Mouse (Mus musculus) hindlimb bud, embryonic 11.5 days (tissue): ENCODE data around the gene Ndufa4l2.

Source experiments
- DNase-seq: peaks from one replicate; pipeline ENCODE4 v3.0.0-alpha.2; 2012; ENCODE audit warnings: low read depth, low spot score; ENCODE audit errors: extremely low spot score

Ndufa4l2 gene

DNA sequence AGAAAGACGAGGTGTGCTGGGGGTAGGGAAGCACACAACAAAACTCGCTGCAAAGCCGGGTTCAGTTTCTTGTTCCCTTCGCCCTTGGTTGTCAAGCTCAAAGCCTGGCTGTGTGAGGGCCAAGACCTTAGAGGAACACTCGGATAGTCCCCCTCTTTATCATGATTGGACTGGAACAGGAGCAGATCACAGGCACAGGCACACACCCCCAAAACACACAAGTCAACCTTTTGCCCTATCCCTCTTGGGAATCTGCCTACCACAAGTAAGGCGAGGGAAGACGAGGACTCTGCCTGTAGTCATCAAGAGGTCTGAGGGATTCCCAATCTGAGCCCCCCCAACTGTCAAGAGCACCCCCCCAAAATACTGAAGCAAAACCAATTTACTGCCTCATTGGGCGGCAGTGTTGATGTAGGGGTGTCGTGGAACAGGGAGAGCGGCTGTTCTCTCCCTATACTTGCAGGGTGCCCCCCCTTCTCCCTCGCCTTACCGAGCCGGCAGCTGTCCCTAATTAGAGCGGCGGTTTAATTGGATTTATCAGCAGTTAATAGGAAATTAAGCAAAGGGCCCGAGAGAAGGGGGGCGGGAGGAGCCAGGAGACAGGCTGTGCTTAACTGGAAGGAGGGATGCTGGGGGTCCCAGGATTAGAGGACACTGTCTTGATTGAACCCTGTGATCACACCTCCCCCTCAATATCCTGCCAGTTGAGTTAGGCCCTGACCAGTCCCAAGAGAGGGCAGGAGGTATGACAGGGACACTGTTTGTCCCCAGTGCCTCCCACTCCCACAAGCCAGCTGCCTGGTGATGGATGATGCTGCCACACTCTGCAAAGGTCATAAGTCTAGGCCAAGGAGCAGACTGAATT is 4.7 kb upstream of the Ndufa4l2 start:
- no peak for DNase-seq

DNA sequence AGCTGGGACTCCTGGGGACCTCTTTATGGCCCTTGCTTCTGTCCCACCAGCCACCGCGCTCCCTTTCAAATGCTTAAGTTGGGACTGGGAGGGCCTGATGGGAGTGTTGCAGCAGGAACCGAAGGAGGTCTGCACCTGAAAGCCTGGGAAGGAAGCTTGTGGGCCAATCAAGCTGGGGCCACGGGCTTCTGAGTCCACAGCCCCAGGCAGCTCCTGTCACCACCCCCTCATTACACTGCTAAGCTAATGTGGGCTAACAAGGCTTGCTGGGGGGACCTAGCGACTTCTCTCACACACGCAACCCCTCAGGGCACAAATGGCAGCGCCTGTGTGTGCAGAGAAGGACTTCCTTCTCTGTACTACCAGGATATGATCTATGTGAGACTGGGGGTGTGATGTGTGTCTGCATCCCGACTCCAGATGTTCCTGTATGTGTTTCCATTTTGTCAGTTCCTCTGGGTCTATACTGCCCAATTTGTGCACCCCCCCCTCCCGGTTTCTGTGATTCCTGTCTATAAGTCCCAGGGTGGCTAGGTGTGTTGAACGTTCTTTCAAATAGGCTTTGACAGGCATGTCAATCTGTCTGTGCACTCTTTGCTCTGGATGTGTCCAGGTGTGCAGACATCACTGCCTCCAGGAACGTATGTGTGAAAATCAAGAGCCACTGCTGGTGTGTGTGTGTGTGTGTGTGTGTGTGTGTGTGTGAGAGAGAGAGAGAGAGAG is 3.7 kb upstream of the Ndufa4l2 start:
- no peak for DNase-seq

DNA sequence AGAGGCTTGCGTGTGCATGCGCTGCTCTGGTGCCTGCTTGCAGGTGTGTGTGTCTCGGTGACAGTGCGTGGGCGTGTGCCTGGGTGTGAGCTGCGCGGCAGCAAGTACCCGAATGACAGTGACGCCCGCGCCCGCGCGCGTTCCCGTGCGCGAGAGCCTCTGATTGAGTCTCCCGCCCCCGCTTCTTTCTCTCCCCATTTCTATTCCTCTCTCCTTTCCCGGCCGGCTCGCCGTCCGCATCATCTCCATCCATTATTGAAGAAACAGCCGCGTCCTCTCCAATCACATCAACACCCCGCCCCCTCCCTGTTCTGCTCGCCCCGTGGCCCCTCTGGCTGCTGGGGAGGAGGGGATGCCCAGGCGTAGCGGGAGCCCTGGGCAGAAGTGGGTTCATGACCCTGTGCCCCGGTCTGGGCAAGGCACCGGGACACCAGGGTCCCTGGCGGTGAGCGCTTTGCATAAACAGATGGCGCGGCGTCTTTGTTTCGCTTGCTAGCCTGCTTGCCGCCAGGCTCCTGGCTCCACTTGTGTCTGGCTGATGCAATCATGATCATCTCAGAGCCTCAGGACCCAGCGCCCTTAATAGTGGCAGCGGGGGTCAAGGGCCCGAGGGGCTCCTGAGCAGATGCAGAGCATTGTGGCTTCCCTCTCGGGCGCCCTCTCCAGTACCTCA is 3.0 kb upstream of the Ndufa4l2 start:
- DNase-seq = no peak

DNA sequence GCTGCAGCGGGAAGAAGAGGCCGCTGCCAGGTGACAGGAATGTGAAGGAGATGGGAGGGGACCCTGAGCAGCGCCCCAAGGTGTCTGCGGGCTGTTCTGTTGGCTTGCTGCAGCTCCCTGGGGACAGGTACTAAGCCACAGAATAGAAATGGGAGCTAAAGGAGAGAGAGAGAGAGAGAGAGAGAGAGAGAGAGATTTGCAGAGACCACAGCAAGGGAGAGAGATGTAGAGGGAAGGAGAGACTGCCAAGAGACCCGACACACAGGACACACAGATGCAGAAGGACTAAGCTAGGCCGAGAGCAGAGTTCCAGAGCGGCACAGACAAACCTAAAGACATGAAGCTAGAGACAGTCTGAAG is 2.5 kb upstream of the Ndufa4l2 start:
- DNase-seq = no peak

DNA sequence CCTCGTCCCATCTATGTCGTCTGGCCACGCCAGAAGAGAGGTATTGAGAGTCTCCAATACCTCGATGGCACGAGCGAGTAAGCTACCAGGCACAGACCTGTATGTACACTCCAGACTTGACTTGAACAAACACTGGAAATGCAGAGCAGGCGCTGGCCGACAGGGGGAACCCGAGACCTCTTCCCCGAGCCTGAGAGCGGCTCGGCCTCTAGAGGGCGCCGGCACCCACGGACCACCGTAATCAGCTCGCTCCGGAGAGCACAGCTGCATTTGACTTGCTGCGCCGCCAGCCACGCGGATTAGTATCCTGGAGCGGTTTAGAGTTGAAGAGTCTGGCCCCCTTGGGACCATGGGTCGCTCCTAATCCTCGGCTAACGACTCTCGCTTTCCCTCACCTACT is 2.0 kb upstream of the Ndufa4l2 start:
- no peak for DNase-seq

DNA sequence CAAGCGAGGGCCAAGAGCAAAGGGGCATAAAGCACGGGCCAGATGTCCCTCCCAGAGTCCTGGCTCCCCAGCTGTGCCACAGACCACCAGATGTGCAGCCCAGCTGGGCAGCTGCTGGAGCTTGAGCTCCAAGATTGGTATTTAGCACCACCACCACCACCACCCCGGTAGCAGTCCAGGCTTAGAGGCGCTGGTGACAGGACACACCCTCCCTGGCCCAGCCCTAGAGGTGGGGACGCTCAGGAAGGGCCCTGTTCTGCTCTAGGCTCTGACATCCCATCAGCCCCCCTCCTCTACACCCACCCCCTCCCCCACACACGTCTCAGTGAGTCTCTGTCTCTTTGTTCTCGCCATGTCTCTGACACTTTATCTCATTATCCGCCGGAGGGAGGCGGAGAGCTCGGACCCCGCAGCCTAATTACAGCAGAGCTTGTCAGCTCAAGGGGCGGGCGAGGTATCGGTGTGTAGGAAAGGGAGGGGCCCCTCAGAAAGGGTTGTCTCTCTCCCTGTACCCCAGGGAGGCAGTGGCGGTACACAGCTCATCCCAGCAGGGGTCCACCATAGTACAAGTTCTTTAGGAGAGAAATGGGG is 1.2 kb upstream of the Ndufa4l2 start:
- DNase-seq = no peak

DNA sequence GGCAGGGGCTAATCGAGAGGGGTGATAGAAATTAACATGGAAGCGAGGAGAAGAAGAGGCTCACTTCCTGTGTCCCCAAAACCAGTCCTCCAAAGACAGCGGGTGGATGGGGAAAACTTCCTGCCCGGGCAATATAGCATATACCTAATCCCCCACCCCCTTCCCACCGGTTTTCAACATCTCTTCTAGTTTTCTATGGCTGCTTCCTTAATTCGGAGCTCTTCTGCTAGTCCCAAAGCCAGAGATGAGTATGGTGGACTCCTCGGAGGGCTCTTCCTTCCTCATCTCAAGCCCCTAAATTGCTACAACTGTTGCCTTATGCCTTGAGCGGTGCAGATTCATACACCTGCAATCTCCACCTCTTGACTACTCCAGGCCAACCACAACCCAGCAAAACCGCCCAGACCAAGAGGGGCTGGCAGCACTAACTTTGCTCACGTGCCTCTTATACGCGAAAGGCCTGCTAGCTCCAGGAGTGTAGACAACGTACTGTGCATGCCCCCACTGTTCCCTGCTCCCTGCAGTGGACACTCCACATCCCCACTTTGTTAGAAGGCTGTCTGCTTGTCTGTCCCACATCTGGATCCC is 562 bp upstream of the Ndufa4l2 start:
- no peak for DNase-seq

DNA sequence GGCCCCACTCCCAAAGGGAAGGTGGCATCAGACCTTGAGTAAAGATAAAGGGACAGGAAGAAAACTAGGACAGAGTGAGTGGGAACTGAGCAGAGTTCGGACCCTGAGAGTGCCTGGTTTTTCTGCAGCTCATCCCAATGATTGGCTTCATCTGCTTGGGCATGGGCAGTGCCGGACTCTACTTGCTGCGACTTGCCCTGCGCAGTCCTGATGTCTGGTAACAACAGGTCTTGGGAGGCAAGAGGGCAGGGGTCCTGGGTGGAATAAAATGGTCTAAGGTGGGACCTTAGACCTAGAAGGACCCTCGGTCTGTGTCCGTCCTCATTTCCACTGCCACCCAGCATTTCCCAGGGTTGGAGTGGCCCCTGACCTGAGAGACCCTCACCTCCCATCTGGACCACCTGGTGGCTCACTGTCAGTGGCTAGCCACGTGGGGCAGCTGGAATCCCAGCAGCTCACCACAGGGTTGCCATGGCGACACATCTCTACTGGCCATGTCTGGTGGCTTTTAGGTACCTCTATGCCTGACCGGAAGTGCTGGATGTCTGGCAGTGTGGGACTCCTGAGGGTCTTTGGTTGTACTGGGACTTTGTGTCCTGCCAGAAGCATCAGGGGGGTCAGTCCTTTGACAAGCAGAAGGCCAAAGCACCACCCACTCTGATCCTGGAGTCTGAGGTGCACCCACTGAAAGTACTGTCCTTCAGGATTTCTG is 660 bp downstream of the Ndufa4l2 start:
- DNase-seq = no peak

DNA sequence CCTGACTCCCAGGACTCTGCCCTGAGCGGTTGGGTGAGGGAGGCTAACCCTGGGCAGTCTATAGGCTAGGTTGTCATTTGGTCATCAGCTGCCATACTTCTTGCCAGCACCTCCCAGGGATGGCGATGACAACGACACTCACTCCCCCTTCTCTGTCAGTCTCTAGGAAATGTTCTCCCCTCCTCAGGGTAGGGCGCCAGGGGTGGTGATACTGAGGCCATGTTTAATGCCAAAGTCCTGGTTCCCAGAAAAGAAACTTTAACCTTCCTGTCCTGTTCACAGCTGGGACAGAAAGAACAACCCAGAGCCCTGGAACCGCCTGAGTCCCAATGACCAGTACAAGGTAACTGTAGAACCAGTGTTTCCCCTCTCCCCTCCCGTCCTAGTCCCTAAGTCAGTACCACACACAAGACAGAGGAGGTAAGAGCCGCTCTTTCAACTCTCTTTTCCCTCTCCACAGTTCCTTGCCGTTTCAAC is 1.3 kb downstream of the Ndufa4l2 start:
- DNase-seq = no peak

DNA sequence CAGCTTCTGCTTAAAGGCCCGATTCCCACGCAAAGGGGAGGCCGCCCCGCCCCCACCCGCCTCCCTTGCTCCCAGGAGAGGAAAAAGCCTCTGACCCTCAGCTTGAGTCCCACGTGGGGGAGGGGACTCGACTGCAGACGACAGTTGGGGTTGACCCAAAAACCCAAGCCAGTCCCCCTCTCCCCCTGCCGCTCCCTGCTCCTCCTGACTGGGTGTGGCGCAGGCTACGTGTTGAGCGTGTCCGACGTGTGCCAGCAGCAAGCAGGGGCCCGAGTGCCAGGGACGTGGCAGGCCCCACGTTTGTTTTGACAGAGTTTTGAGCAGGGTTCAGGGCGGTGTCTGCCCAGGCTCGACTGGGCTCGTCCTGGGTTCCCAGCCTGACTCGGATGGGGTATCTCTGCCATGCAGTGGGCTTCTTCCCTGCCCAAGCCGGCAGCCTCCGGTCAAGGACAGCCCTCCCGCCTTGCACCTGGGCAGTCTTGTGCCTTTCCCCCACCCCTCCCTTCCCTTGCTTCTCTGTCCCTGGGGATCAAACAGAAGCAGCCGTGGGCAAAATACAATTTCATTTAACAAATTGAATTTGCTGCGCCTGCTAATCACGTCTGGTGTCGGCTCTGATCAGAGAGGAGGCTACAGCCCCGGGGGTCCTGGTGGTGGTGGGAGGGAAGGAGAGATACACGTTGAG is 2.0 kb downstream of the Ndufa4l2 start:
- DNase-seq = no peak

DNA sequence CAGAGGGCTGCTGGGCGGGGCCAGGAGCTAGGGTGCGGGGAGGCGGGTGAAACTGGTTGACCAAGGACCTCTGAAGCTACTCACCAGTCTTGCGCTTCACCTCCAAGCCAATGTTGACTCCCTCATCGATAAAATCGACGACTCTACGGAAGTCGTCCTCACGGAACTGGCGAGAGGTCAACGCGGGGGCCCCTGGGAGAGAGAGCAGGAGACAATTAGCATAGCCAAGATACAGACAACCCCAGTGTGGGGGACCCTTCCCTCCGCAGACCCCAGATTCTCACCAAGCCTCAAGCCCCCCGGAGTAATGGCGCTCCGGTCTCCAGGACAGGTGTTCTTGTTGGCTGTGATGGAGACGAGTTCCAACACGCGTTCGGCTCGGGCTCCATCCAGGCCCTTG is 3.2 kb downstream of the Ndufa4l2 start:
- DNase-seq = no peak

DNA sequence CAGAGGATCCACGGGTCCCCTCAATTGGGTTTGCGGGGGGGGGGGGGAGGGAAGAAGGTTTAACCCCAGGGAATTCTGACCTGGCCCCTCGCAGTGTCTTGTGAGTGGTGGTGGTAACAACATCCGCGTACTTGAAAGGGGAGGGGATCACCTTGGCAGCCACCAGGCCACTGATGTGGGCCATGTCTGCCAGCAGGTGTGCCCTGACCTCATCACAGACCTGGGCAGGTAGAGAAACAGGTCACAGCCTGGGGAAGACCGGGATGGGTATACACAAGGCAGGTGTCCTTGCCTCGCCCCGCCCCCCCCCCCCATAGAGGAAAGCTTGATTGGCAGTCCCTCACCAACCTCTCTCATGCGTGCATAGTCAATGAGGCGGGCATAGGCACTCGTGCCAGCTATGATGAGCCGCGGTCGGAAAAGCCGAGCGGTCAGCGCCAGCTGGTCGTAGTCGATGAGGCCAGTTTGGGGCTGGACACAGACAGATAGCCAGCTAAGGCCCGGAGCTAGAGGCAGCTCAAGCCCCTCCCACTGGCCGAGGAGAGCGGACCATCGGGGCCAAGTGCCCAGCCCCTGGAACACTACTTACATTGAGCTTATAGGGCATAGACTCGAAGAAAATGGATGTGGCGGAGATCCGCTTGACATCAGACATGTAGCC is 4.4 kb downstream of the Ndufa4l2 start:
- DNase-seq = no peak

DNA sequence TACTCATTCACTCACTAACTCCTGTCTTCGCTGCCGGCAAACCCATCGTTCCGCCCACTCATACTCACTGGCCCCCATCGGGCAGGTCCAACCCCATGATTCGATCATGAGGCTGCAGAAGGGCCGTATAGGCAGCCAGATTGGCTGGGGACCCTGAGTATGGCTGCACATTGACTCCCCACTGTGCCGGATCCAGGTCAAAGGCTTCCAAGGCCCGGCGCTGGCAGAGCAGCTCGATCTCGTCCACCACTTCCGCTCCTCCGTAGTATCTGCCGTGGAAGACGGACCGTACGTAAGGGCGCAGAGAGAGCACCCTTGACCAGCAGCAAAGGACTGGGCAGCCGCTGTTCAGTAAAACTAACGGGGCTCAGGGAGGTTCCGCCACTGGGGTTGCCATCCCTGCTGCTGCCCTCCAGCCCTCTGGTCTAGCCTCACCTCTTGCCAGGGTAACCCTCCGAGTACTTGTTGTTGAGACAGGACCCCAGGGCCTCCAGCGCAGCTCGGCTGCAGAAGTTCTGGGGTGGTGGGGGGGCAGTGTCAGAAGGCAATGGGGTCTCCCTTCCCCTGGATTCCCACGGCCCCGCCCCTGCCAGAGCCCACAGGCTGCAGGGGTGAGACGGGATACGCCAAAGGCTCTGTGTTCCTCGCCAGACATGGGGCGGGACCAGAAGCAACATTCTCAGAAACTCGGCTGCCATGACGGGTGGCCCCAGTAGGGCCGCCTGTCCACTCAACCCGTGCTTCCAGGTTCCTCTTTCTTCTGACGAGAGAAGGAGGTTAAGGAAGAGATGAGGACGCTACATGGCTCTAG is 5.3 kb downstream of the Ndufa4l2 start:
- DNase-seq = no peak

DNA sequence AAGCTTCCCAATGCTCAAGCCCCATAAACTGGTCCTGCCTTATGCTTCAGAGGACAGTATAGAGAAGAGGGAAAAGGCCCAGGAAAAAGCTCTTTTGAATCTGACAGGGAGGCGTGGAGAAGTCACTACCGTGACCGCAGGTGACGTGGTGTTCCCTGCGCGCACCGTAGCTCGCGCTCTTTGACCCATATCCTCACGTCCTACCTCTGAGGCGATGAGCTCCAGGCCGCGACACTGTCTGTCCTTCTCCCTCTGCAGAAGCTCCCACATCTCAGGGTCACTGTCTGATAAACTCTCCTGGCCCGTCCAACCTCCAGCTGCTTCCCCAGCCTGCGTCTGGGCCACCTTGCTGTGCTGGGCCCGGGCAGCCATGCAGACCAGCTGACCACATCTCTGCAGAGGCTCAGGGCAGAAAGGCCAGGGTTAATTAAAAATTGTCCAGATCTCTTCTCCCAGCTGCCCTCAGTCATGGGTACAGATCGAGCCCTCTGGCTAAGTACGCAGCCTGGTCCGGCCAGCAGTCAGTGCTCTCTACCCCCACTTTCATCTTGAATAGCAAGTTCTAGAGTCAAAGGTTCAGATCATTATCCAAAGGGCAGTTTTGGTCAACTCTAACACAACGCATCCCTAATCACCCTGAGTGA is 6.1 kb downstream of the Ndufa4l2 start:
- no peak for DNase-seq

DNA sequence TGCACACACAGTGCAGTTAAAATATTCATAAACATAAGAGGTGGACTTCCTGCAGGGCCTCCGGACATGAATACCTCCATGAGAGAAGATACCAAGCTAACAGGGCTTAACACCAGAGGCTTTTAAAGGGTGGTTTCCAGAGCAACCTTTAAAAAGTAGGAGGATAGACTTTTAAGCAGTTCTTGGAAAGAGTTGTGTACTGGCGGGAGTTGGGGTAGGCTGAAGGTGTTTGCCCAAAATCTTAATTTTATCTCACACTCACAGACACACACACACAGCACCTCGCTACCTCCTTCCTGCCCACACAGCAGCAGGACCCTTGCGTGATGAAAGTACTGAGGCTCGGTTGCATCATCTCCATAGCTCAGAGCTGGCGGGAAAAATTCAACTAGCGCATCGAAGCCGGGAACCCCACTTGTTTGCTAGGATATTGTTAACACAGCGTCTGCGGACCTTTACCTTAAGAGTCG is 6.9 kb downstream of the Ndufa4l2 start:
- DNase-seq = no peak

DNA sequence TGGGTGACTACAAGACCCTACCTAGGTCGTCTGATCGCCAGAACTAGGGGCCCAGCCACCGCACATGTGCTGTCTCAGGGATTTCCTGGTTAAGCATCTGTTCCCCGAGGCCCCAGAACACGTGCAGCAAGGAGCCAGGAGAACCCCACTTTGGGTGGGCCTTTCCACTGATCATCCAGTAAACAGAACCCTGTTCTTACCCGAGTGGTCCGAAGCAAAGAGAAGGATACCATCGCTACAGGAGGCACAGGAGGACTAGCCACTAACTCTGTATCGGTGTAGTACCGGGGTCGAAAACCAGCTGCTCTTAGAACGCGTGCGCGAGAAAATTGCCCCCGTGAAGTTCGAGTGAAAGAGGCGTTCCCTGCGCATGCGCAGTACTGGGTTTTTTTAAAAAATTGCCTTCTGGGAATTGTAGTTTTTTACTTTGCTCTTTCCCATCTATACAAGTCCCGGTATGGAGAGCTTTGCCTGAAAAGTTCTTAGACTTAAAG is 7.4 kb downstream of the Ndufa4l2 start, which contains the start of gene Shmt2:
TSS of gene Shmt2 (minus strand) at position 357 of the 494 bp plus-strand sequence.
- peak; percentile 98 for DNase-seq

DNA sequence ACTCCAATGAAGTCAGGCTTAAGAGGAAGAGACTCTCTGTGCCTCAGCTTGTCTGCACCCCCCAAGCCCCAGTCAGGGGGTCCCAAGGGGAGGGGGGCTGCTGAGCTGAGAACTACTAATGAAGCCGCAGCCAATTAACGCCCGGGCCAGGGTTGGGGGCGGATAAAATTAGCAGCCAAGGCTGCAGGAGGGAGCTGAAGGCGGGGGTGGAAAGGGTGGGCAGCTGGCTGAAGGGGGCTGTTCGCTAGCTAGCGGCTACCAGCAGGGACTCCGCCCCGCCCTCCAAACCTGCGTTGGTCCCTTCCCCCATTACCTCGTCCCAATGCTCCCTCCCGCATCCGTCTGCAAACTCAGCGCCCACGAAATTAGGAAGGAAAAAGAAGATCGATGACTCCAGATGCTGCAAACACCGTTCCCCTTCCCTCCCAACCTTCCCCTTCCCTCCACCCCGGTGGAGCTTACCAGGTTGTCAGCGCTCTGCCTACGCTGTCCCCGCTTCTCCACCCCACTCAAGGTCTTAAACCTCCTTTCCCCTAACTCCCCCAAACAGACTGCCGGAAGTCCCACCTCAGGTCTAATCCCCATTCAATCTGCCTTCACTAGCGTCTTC is 10.0 kb downstream of the Ndufa4l2 start:
- no peak for DNase-seq
